Mouse (Mus musculus): ENCODE measurements around the gene Asic1.
"Not testable (repeated sequence)": the region's sequence is repeated elsewhere in the genome, so short reads cannot be mapped to it uniquely, and the experiment has no call there.

The Asic1 gene

GRCm38 (mm10) chr15:99719865-99720264 lies 49.7 kb downstream of the Asic1 start:
- no peak for DNase-seq (ENCODE audit: low read depth, low spot score)

DNA sequence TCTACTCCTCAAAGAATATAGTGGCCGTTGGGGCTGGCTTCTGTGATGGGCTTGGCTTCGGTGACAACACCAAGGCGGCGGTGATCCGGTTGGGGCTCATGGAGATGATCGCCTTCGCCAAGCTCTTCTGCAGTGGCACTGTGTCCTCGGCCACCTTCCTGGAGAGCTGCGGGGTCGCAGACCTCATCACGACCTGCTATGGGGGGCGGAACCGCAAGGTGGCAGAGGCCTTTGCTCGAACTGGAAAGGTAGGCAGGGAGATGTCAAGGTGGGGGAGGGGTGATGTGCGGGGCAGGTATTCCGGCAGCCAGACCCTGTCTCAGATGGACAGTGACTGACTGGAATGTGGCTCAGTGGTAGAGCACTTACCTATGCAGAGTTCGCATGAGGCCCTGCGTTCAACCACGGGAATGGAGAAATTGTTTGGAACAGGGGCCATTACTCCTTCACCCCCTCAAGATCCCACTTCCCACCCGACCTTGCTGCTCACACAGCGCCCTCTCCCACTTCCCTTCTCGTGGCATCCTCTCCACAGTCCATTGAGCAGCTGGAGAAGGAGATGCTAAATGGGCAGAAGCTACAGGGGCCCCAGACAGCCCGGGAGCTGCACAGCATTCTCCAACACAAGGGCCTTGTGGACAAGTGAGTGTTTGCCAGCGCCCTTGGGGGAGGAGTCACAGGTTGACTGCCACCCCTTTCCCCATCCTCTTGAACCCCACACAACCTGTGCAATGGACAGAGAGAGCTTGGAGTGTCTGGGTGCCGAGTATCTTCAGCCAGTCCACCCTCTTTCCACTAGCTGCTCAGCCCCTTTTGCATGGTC lies 52.0 kb downstream of the Asic1 start:
- DNase-seq (ENCODE audit: low read depth, low spot score): no peak

DNA sequence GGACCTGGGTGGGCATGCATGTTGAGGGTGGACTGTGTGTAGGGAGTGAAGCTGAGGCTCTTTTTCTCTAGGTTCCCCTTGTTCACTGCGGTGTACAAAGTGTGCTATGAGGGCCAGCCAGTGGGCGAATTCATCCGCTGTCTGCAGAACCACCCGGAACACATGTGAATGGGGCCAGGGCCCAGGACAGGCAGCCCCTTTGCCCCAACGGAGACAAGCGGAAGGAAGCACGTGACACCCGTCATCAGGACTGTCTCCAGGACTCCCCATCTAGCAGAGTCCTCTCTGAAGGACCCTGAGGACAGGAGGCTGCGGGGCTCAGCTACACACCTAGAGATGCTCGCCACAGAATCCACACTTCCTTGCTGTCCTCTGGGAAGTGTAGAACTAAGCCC lies 52.9 kb downstream of the Asic1 start:
- no peak for DNase-seq (ENCODE audit: low read depth, low spot score)

- DNase-seq (ENCODE audit: low read depth, low spot score): no peak
Measured at GRCm38 (mm10) chr15:99723515-99724291, 53.5 kb downstream of the Asic1 start.

DNA sequence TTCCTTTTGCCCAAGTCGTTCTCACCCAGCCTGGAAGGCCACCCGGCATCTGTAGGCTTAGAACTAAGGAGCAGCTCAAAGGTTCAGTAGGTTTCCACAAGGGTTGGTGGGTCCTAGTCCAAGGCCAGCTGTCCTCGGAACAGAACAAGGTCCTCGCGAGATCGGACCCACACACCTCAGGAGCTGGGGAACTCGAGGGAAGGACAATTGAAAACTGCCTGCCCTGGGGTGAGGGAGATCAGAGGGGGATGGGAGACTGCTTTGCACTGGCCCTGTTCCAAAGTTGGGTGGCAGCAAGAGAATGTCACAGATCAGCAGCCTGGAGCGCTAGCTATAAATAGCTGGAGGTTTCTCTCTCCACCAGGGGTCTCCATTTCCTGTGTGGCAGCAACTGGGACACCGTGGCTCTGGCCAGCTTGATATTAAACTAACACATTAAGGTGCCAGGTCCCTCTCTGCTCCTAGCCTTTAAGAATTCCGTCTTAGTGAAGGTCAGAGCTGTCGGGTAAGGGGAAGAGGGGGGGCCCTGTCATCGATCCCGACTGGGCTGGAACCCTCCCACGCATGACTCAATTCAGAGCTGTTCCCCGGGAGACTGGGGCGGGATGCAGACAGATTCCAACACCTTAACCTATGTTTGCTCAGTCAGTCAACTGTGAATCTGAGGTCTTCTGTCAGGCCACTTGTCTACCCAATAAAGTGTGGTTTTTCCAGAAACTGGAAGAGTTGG lies 54.3 kb downstream of the Asic1 start:
- no peak for DNase-seq (ENCODE audit: low read depth, low spot score)

- DNase-seq (ENCODE audit: low read depth, low spot score): peak; percentile 100
Measured at GRCm38 (mm10) chr15:99725341-99726155, 55.4 kb downstream of the Asic1 start, which contains the start of gene Cox14. TSS of gene Cox14 (plus strand) at chr15:99725618.

DNA sequence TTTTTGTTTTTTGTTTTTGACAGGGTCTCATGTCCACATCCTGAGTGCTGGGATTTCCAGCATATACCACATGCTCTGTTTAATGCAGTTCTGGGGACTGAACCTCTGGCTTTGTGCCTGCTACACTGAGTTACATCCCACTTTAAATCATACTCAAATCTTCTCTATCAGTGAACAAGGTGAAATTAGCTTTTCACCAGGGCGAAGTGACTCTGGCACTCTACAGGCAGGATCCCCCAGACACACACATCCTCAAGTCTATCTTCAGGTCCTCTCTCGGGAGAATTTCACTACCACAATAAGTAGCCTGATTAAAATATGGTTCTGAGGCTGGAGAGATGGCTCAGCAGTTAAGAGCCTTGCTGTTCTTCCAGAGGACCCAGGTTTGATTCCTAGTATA lies 56.4 kb downstream of the Asic1 start:
- DNase-seq (ENCODE audit: low read depth, low spot score): no peak

DNA sequence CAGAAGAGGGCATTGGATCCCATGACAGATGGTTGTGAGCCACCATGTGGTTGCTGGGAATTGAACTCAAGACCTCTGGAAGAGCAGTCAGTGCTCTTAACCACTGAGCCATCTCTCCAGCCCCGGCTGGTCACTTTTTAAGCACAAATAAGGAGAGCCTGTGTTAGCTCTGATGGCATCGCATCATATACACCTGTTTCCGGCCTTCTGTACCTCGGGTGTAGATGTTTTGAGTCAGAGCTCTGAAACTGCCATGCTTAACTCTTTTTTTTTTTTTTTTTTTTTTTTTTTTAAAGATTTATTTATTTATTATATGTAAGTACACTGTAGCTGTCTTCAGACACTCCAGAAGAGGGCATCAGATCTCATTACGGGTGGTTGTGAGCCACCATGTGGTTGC lies 56.9 kb downstream of the Asic1 start:
- DNase-seq (ENCODE audit: low read depth, low spot score): not testable (repeated sequence)

GRCm38 (mm10) chr15:99727525-99727924 lies 57.4 kb downstream of the Asic1 start:
- DNase-seq (ENCODE audit: low read depth, low spot score): no peak

DNA sequence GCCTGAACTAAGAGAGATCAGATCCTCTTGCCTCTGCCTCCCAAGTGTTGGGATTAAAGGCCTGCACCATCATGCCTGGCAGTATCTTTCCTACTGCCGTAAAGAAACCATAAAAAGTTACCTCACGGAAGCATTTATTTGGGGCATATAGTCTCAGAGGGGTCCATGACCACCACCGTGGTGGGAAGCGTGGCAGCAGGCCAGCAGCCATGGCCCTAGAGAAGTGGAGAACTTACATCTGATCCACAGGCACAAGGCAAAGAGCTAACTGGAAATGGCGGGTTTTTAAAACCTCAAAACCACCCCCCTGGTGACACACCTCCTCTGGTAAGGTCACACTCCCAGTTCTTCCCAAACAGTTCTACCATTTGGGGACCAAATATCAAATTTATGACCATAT lies 58.0 kb downstream of the Asic1 start:
- no peak for DNase-seq (ENCODE audit: low read depth, low spot score)

GRCm38 (mm10) chr15:99729056-99729783 lies 59.1 kb downstream of the Asic1 start:
- DNase-seq (ENCODE audit: low read depth, low spot score): no peak

GRCm38 (mm10) chr15:99731167-99731566 lies 61.0 kb downstream of the Asic1 start:
- no peak for DNase-seq (ENCODE audit: low read depth, low spot score)

DNA sequence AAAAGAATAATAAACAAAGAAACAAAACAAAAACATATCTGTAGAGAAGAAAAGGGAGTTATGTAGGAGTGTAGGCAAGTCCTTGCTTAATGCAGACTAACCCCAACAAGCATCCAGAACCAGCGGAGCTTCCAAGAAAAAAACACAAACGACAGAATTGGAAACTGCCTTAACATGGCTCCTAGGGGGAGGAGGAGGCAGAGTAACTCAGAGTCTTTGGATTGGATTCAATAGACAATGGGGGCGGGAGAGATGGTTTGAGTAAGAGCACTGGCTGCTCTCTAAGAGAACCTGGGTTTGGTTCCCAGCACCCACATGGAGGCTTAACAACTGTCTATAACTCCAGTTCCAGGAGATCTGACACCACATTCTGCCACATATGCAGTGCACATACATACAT lies 61.5 kb downstream of the Asic1 start:
- no peak for DNase-seq (ENCODE audit: low read depth, low spot score)

GRCm38 (mm10) chr15:99733186-99733585 lies 63.0 kb downstream of the Asic1 start:
- DNase-seq (ENCODE audit: low read depth, low spot score): no peak

DNA sequence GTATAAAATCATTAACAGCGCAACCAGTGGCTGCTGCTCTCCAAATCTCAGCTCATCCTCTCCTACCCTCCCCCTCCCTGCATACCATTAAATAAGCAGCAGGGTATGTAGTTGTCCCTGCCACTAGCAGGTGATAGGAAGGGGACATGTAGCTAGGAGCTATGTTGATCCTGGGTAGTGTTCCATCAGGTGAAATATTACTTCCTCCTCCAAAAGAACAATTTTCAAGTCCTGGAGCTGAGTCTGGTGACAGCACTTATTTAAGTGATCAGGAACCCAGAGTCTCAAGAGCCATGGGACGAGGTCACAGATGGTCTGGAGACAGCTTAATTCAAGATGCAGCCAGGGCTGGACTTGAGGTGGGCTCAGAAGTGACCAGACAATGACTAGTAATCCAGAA lies 65.5 kb downstream of the Asic1 start:
- DNase-seq (ENCODE audit: low read depth, low spot score): no peak

DNA sequence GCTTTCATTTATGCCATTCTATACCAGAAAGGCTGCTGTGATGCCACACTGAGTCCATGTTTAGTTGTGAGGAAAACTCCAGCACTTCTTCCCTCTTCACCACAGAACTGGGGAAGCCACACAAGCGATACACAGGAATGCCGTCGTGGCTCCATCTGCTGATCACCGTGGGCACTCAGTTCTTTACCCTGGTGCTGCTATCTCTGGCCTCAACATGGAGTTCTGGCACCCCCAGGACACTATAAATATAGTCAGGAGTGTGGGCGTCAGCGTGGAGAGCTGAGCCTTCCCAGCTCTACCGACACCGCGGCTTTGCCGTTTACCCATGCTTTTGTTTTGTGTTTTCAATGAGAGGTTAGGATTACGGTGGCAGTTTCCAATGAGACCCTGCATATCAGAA lies 66.5 kb downstream of the Asic1 start:
- DNase-seq (ENCODE audit: low read depth, low spot score): no peak

GRCm38 (mm10) chr15:99740229-99740628 lies 70.1 kb downstream of the Asic1 start:
- DNase-seq (ENCODE audit: low read depth, low spot score): no peak
